Mouse (Mus musculus) embryonic facial prominence, embryonic 11.5 days (tissue): ENCODE measurements around the gene Tstd3. TPM values are rescaled to one million over a fixed set of nuclear protein-coding genes. Genes with fewer than 3 reads are reported as not detected.

Source experiments
- ATAC-seq: fragments of 200-750 bp; cut with Nextera tagmentation; replicated peaks from 2 replicates; pipeline ENCODE4 v1.8.0; 2017; ENCODE audit warnings: low read depth; ENCODE audit not compliant: insufficient number of reproducible peaks, low FRiP score, low TSS enrichment
- DNase-seq: peaks from one replicate; pipeline ENCODE4 v3.0.0-alpha.2; 2015; ENCODE audit warnings: low spot score
- H3K27ac ChIP-seq: fragments of 300-500 bp; sonication (generic); replicated peaks from 2 replicates; pipeline ENCODE4 v1.5.1; 2014; ENCODE audit warnings: mild to moderate bottlenecking, low read depth, low read length, control low read depth
- H3K27me3 ChIP-seq: fragments of 300-500 bp; sonication (generic); 2 replicates; pipeline ENCODE4 v1.6.1; 2014; ENCODE audit warnings: mild to moderate bottlenecking, low read length, moderate library complexity, mixed read lengths; ENCODE audit not compliant: control insufficient read depth, insufficient read depth
- H3K36me3 ChIP-seq: fragments of 300-500 bp; sonication (generic); replicated peaks from 2 replicates; pipeline ENCODE4 v1.6.1; 2014; ENCODE audit warnings: low read depth, mild to moderate bottlenecking, low read length, moderate library complexity, mixed read lengths; ENCODE audit not compliant: control insufficient read depth, insufficient read depth
- H3K4me1 ChIP-seq: fragments of 300-500 bp; sonication (generic); 2 replicates; pipeline ENCODE4 v1.6.1; 2014; ENCODE audit warnings: low read length, mixed read lengths; ENCODE audit not compliant: control insufficient read depth, insufficient read depth
- H3K4me2 ChIP-seq: fragments of 300-500 bp; sonication (generic); 2 replicates; pipeline ENCODE4 v1.6.1; 2014; ENCODE audit warnings: low read depth, mild to moderate bottlenecking, control low read depth, low read length, moderate library complexity
- H3K4me3 ChIP-seq: fragments of 300-500 bp; sonication (generic); 2 replicates; pipeline ENCODE4 v1.5.1; 2014; ENCODE audit warnings: low read depth, low read length, control low read depth
- H3K9ac ChIP-seq: fragments of 300-500 bp; sonication (generic); replicated peaks from 2 replicates; pipeline ENCODE4 v1.6.1; 2014; ENCODE audit warnings: mild to moderate bottlenecking, control low read depth, low read length
- H3K9me3 ChIP-seq: fragments of 300-500 bp; sonication (generic); replicated peaks from 2 replicates; pipeline ENCODE4 v1.6.1; 2016; ENCODE audit warnings: mild to moderate bottlenecking, low read length, inconsistent platforms, mixed read lengths; ENCODE audit not compliant: control insufficient read depth
- WGBS: fragments of 180-500 bp; shearing (Covaris S2); extraction: QIAGEN DNeasy Blood & Tissue Kit; methylation state at CpG from one replicate; pipeline ENCODE4 v1.1.7; 2014; 5-methylcytosine and 5-hydroxymethylcytosine counted together
- polyA plus RNA-seq: library from polyadenylated mRNA; unstranded; fragments of >200 nt; fragmentation: Nextera tagmentation; extraction: Ambion mirVana; gene quantifications from 2 replicates; pipeline ENCODE4 v1.2.1, GENCODE M21; 2014

The Tstd3 gene
- 18.6 and 19.4 TPM in 2 replicates for polyA plus RNA-seq

DNA sequence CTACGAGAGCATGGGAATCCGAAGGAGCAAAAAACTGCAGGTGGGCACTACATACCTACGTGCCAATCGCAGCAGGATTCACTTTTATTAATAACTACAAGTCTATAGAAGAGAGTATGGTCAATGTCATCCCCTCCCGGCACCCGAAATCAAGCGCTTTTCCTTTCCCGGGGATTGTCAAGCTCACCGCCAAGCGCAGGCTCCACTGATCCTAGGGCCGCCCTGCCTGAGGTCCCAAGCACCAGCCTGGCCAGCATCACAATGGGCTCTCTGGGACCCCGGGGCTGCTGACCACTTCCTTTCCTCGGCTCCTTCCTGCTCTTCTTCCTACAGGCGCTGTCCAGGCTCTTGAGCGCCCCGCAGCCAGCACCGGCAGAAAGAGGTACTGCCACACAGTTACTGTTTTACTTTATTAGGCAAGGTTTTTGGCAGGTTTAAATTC lies at the start of gene Tstd3, which contains the start of gene Usp45:
TSS of gene Tstd3 (minus strand) at position 350 of the 442 bp plus-strand sequence.
TSS of gene Usp45 (plus strand) at position 294 of the 442 bp plus-strand sequence.
- under 1% methylated on average over 17 of the region's 17 CpGs for WGBS
- Histone ChIP-seq H3K36me3 (no peaks in the 10 kb centered on the region), H3K4me2 (peak within 1 kb of the TSS; percentile 51), H3K27ac (no peak within 1 kb of the TSS), H3K9me3 (no peaks in the 10 kb centered on the region), H3K27me3 (no peaks in the 10 kb centered on the region), H3K4me1 (no peaks in the 10 kb centered on the region), H3K9ac (peak within 1 kb of the TSS; percentile 55), H3K4me3 (peak within 1 kb of the TSS; percentile 62)
- peak; percentile 86 for DNase-seq
- ATAC-seq = peak; percentile 96

DNA sequence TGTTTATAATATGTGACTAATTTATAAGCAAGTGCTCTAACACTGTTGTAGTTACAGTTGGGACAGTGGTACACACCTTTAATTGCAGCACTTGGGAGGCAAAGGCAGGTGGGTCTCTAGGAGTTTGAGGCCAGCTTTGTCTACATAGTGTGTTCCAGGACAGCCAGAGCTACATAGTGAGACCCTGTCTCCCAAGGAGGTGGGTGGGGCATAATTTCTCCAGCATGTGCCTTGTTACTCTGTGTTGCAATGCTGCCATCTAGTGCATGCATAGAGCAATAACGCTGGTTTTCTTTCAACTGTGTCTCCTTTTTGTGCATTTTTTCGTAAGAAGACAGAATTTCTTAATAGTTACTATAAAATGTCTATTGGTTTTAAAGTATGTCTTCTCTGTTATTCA lies 47.0 kb upstream of the Tstd3 start:
- Histone ChIP-seq H3K9me3 (no peaks in the 10 kb centered on the region), H3K27ac (no peak overlapping the region), H3K4me3 (no peak overlapping the region), H3K36me3 (no peaks in the 10 kb centered on the region), H3K4me1 (no peaks in the 10 kb centered on the region), H3K9ac (no peak overlapping the region), H3K4me2 (no peak overlapping the region), H3K27me3 (no peaks in the 10 kb centered on the region)
- peak; percentile 87 for DNase-seq
- peak; percentile 80 for ATAC-seq
- WGBS = 48% methylated on average over 2 of the region's 2 CpGs

DNA sequence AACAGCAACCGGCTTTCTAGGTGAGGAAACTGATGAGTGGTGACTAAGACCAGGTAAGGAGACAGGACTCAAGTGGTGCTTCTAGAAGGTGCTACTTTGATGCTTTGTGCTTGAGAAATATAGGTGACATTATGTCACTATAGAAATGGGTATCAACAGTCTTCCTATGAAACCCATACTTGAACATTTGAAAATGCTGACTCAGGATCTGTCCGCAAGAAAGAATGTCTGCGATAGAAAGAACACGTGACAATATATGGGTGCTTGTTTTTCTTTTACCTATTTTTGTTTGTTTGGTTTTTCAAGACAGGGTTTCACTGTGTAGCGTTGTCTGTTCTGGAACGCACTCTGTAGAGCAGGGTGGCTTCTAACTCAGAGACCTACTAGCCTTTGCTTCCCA lies 45.6 kb upstream of the Tstd3 start:
- ATAC-seq (no peak), DNase-seq (no peak)
- Histone ChIP-seq H3K27me3 (no peaks in the 10 kb centered on the region), H3K4me3 (no peak overlapping the region), H3K9me3 (no peaks in the 10 kb centered on the region), H3K36me3 (no peaks in the 10 kb centered on the region), H3K4me1 (no peaks in the 10 kb centered on the region), H3K4me2 (no peak overlapping the region), H3K9ac (no peak overlapping the region), H3K27ac (no peak overlapping the region)
- WGBS = 93% methylated on average over 6 of the region's 6 CpGs

DNA sequence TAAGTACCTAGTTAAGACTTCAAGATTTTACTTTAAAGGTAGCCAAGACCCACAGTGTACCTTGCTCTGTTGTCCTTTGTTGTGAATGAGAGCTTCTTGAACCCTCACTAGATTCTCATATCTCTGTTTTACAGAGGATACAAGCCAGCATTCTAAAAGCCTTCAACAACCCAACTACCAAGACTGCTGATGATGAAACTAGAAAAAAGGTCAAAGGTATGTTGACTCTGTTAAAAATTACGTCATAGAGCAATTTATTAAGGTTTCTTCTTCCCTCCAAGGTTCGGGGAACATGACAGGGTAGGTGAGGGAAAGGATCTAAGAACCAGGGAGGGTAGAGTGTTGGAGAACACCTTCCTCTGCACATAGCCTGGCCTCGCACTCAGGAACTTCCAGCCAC lies 43.6 kb upstream of the Tstd3 start:
- Histone ChIP-seq H3K4me3 (no peak overlapping the region), H3K36me3 (no peaks in the 10 kb centered on the region), H3K4me1 (no peaks in the 10 kb centered on the region), H3K4me2 (no peak overlapping the region), H3K27ac (no peak overlapping the region), H3K27me3 (no peaks in the 10 kb centered on the region), H3K9me3 (no peaks in the 10 kb centered on the region), H3K9ac (no peak overlapping the region)
- DNase-seq (no peak), ATAC-seq (no peak)
- 85% methylated on average over 3 of the region's 3 CpGs for WGBS

DNA sequence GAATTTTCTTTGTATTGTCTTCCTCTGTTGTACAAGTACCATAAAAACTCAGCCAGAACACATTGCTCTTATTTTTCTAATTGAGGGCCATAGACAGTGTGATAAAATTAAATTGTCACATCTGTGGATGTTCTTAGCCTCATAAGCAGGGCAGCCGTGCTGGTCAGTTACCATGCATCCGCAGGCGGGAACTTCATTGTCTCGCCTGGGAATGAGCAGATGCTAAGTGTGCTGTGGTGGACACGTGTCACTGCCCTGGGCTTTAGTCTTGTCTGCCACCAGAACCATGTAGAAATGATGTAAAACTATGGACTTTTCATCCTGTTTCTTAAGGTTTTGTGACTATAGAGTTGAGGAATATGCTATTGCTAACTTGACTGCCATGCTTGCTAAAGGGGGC lies 40.2 kb upstream of the Tstd3 start:
- no peaks in the 10 kb centered on the region for H3K36me3 ChIP-seq
- no peaks in the 10 kb centered on the region for H3K4me1 ChIP-seq
- H3K4me3 ChIP-seq = no peak overlapping the region
- ATAC-seq (no peak), DNase-seq (no peak)
- no peak overlapping the region for H3K9ac ChIP-seq
- H3K27ac ChIP-seq = no peak overlapping the region
- H3K27me3 ChIP-seq = no peaks in the 10 kb centered on the region
- 81% methylated on average over 5 of the region's 5 CpGs for WGBS
- H3K4me2 ChIP-seq = no peak overlapping the region
- no peaks in the 10 kb centered on the region for H3K9me3 ChIP-seq

GRCm38 (mm10) chr4:21801620-21802019 lies 34.6 kb upstream of the Tstd3 start:
- Histone ChIP-seq H3K4me2 (no peak overlapping the region), H3K27me3 (no peaks in the 10 kb centered on the region), H3K9me3 (no peaks in the 10 kb centered on the region), H3K4me1 (no peaks in the 10 kb centered on the region), H3K9ac (no peak overlapping the region), H3K4me3 (no peak overlapping the region), H3K36me3 (no peaks in the 10 kb centered on the region; the same call in none of the 2 replicates), H3K27ac (no peak overlapping the region)
- DNase-seq (no peak), ATAC-seq (no peak)
- 91% methylated on average over 2 of the region's 2 CpGs for WGBS

GRCm38 (mm10) chr4:21801013-21801412 lies 34.0 kb upstream of the Tstd3 start:
- Histone ChIP-seq H3K4me3 (no peak overlapping the region), H3K36me3 (no peaks in the 10 kb centered on the region; the same call in none of the 2 replicates), H3K9ac (no peak overlapping the region), H3K4me2 (no peak overlapping the region), H3K4me1 (no peaks in the 10 kb centered on the region), H3K27ac (no peak overlapping the region), H3K27me3 (no peaks in the 10 kb centered on the region), H3K9me3 (no peaks in the 10 kb centered on the region)
- 79% methylated on average over 1 of the region's 1 CpGs for WGBS
- DNase-seq = no peak
- no peak for ATAC-seq

GRCm38 (mm10) chr4:21793631-21794030 lies 26.6 kb upstream of the Tstd3 start:
- WGBS = 67% methylated on average over 3 of the region's 3 CpGs
- no peak overlapping the region for H3K4me2 ChIP-seq
- no peak for DNase-seq
- no peaks in the 10 kb centered on the region for H3K4me1 ChIP-seq
- no peaks in the 10 kb centered on the region for H3K27me3 ChIP-seq
- no peak overlapping the region for H3K9ac ChIP-seq
- peaks cover 2% of the 10 kb centered on the region; the same call in 1 of the 2 replicates for H3K36me3 ChIP-seq
- no peak overlapping the region for H3K27ac ChIP-seq
- H3K9me3 ChIP-seq = no peaks in the 10 kb centered on the region
- ATAC-seq = no peak
- no peak overlapping the region for H3K4me3 ChIP-seq
